Mouse (Mus musculus) neural tube, embryonic 11.5 days (tissue): ENCODE results near the gene Cd300e. TPM values are rescaled to one million over a fixed set of nuclear protein-coding genes. Genes with fewer than 3 reads are reported as not detected.
"Not testable (repeated sequence)": the region's sequence is repeated elsewhere in the genome, so short reads cannot be mapped to it uniquely, and the experiment has no call there.

Source experiments
- ATAC-seq: fragments of 200-750 bp; cut with Nextera tagmentation; 2 replicates; pipeline ENCODE4 v1.8.0; 2017; ENCODE audit warnings: moderate number of reproducible peaks, mild to moderate bottlenecking, moderate TSS enrichment, moderate library complexity; ENCODE audit not compliant: insufficient read depth, low FRiP score, low TSS enrichment
- DNase-seq: peaks from one replicate; pipeline ENCODE4 v3.0.0-alpha.2; 2015; ENCODE audit warnings: low spot score
- H3K27ac ChIP-seq: fragments of 300-500 bp; sonication (generic); 2 replicates; pipeline ENCODE4 v1.5.1; 2014; ENCODE audit warnings: low read depth, mild to moderate bottlenecking, low read length
- H3K27me3 ChIP-seq: fragments of 300-500 bp; sonication (generic); 2 replicates; pipeline ENCODE4 v1.6.1; 2014; ENCODE audit warnings: mild to moderate bottlenecking, low read length, mixed read lengths; ENCODE audit not compliant: control insufficient read depth, insufficient read depth
- H3K36me3 ChIP-seq: fragments of 300-500 bp; sonication (generic); 2 replicates; pipeline ENCODE4 v1.6.1; 2014; ENCODE audit warnings: mild to moderate bottlenecking, low read length, moderate library complexity, mixed read lengths; ENCODE audit not compliant: control insufficient read depth, insufficient read depth
- H3K4me1 ChIP-seq: fragments of 300-500 bp; sonication (generic); 2 replicates; pipeline ENCODE4 v1.6.1; 2014; ENCODE audit warnings: low read length, mixed read lengths; ENCODE audit not compliant: control insufficient read depth, insufficient read depth
- H3K4me2 ChIP-seq: fragments of 300-500 bp; sonication (generic); 2 replicates; pipeline ENCODE4 v1.6.1; 2014; ENCODE audit warnings: low read depth, mild to moderate bottlenecking, moderate library complexity
- H3K4me3 ChIP-seq: fragments of 300-500 bp; sonication (generic); 2 replicates; pipeline ENCODE4 v1.5.1; 2014; ENCODE audit warnings: low read depth, low read length
- H3K9ac ChIP-seq: fragments of 300-500 bp; sonication (generic); 2 replicates; pipeline ENCODE4 v1.6.1; 2014; ENCODE audit warnings: mild to moderate bottlenecking, low read length
- H3K9me3 ChIP-seq: fragments of 300-500 bp; sonication (generic); 2 replicates; pipeline ENCODE4 v1.6.1; 2016; ENCODE audit warnings: low read length; ENCODE audit not compliant: control insufficient read depth
- WGBS: fragments of 180-500 bp; shearing (Covaris S2); extraction: QIAGEN DNeasy Blood & Tissue Kit; methylation state at CpG from one replicate; pipeline ENCODE4 v1.1.7; 2014; 5-methylcytosine and 5-hydroxymethylcytosine counted together
- polyA plus RNA-seq: library from polyadenylated mRNA; unstranded; fragments of >200 nt; fragmentation: Nextera tagmentation; extraction: Ambion mirVana; gene quantifications from 2 replicates; pipeline ENCODE4 v1.2.1, GENCODE M21; 2014

The Cd300e gene
- polyA plus RNA-seq, 1 experiment from 2014 or later = not detected

- H3K4me2 ChIP-seq = no peak overlapping the region
- ATAC-seq (no peak), DNase-seq (no peak)
- no peak overlapping the region for H3K4me3 ChIP-seq
- no peaks in the 10 kb centered on the region for H3K9me3 ChIP-seq
- H3K9ac ChIP-seq = no peak overlapping the region
- H3K27ac ChIP-seq = no peak overlapping the region
- no peaks in the 10 kb centered on the region for H3K4me1 ChIP-seq
- H3K27me3 ChIP-seq = no peaks in the 10 kb centered on the region
- WGBS = 100% methylated on average over 1 of the region's 1 CpGs
- H3K36me3 ChIP-seq = no peaks in the 10 kb centered on the region
Observed at GRCm38 (mm10) chr11:115052991-115053390, 9.0 kb downstream of the Cd300e start.

GRCm38 (mm10) chr11:115052206-115052605, 9.8 kb downstream of the Cd300e start:
- H3K27ac ChIP-seq = no peak overlapping the region
- WGBS = 6% methylated on average over 9 of the region's 9 CpGs
- no peak for ATAC-seq

GRCm38 (mm10) chr11:115049282-115049895, 12.6 kb downstream of the Cd300e start:
- Histone ChIP-seq H3K27ac (no peak overlapping the region), H3K27me3 (no peaks in the 10 kb centered on the region), H3K4me2 (no peak overlapping the region), H3K9ac (no peak overlapping the region), H3K4me1 (no peaks in the 10 kb centered on the region), H3K36me3 (no peaks in the 10 kb centered on the region), H3K9me3 (no peaks in the 10 kb centered on the region), H3K4me3 (no peak overlapping the region)
- WGBS = 40% methylated on average over 3 of the region's 3 CpGs
- no peak for ATAC-seq
- no peak for DNase-seq

More at GRCm38 (mm10) chr11:115052206-115052605, 9.8 kb downstream of the Cd300e start:
- H3K4me2 ChIP-seq = no peak overlapping the region
- no peaks in the 10 kb centered on the region for H3K36me3 ChIP-seq
- no peaks in the 10 kb centered on the region for H3K4me1 ChIP-seq
- no peaks in the 10 kb centered on the region for H3K27me3 ChIP-seq
- H3K9me3 ChIP-seq = no peaks in the 10 kb centered on the region
- DNase-seq = peak; percentile 56
- no peak overlapping the region for H3K9ac ChIP-seq
- no peak overlapping the region for H3K4me3 ChIP-seq

- H3K9me3 ChIP-seq = no peaks in the 10 kb centered on the region
- H3K27ac ChIP-seq = no peak within 1 kb of the TSS
- H3K4me3 ChIP-seq = no peak within 1 kb of the TSS
- H3K9ac ChIP-seq = no peak within 1 kb of the TSS
- WGBS = 70% methylated on average over 2 of the region's 2 CpGs
- no peak for DNase-seq
- H3K4me1 ChIP-seq = no peaks in the 10 kb centered on the region
- no peaks in the 10 kb centered on the region for H3K27me3 ChIP-seq
- no peak within 1 kb of the TSS for H3K4me2 ChIP-seq
- no peaks in the 10 kb centered on the region for H3K36me3 ChIP-seq
- no peak for ATAC-seq
Observed at GRCm38 (mm10) chr11:115048259-115048658, 13.7 kb downstream of the Cd300e start, which contains the start of gene Cd300ld3. TSS of gene Cd300ld3 (minus strand) at chr11:115048409.

- no CpG with 5 or more reads among the region's 6 CpGs for WGBS
- H3K9me3 ChIP-seq, H3K36me3 ChIP-seq, H3K9ac ChIP-seq, H3K27ac ChIP-seq, H3K27me3 ChIP-seq, H3K4me1 ChIP-seq, H3K4me3 ChIP-seq, ATAC-seq, H3K4me2 ChIP-seq, DNase-seq: not testable (repeated sequence)
Observed at GRCm38 (mm10) chr11:115037669-115038068, 24.3 kb downstream of the Cd300e start, which contains the start of gene Cd300ld5. TSS of gene Cd300ld5 (minus strand) at chr11:115037769.

GRCm38 (mm10) chr11:115026912-115027311, 35.1 kb downstream of the Cd300e start, which contains the start of gene Cd300ld4:
TSS of gene Cd300ld4 (minus strand) at chr11:115027012.
- H3K4me3 ChIP-seq, H3K27me3 ChIP-seq, H3K9ac ChIP-seq, ATAC-seq, H3K4me2 ChIP-seq, H3K36me3 ChIP-seq, H3K9me3 ChIP-seq, H3K4me1 ChIP-seq, DNase-seq, H3K27ac ChIP-seq: not testable (repeated sequence)
- WGBS = no CpG with 5 or more reads among the region's 6 CpGs

GRCm38 (mm10) chr11:115016093-115016492, 45.9 kb downstream of the Cd300e start, which contains the start of gene Cd300ld2:
TSS of gene Cd300ld2 (minus strand) at chr11:115016193.
- not testable (repeated sequence) for H3K36me3 ChIP-seq, H3K4me1 ChIP-seq, H3K27ac ChIP-seq, H3K9ac ChIP-seq, H3K4me3 ChIP-seq, DNase-seq, H3K9me3 ChIP-seq, H3K4me2 ChIP-seq, ATAC-seq, H3K27me3 ChIP-seq
- no CpG with 5 or more reads among the region's 7 CpGs for WGBS

- Histone ChIP-seq H3K27ac (no peak overlapping the region), H3K4me1 (no peaks in the 10 kb centered on the region), H3K9ac (no peak overlapping the region), H3K4me2 (no peak overlapping the region), H3K4me3 (no peak overlapping the region), H3K9me3 (no peaks in the 10 kb centered on the region), H3K36me3 (no peaks in the 10 kb centered on the region), H3K27me3 (no peaks in the 10 kb centered on the region)
- ATAC-seq (no peak), DNase-seq (no peak)
- WGBS = 93% methylated on average over 5 of the region's 5 CpGs
Observed at GRCm38 (mm10) chr11:115004070-115004469, 57.9 kb downstream of the Cd300e start.
